Mouse (Mus musculus) testis, adult 2 months (tissue): ENCODE measurements around the gene Hyal2.

Experiments
- CTCF ChIP-seq: fragments of 200-500 bp; IDR thresholded peaks from 2 replicates; pipeline ENCODE4 v1.5.1; 2012; ENCODE audit warnings: low read depth, mild to moderate bottlenecking, inconsistent platforms, low read length, moderate library complexity; ENCODE audit not compliant: control insufficient read depth, insufficient read depth, insufficient replicate concordance
- POLR2A ChIP-seq: fragments of 200-500 bp; IDR thresholded peaks from 2 replicates; pipeline ENCODE4 v1.6.1; 2012; ENCODE audit warnings: low read depth, mild to moderate bottlenecking, inconsistent platforms, low read length, moderate library complexity; ENCODE audit not compliant: control insufficient read depth

GRCm38 (mm10) chr9:107549297-107550074 is 18.3 kb upstream of the Hyal2 start:
- peak; percentile 35; the same call in 1 of the 2 replicates for TF ChIP-seq POLR2A
- no peak for TF ChIP-seq CTCF
